Mouse (Mus musculus) left cerebral cortex, adult 2 months (tissue): ENCODE data around the gene Atp6v1f. TPM values are rescaled to one million over a fixed set of nuclear protein-coding genes. Genes with fewer than 3 reads are reported as not detected.

Source experiments
- DNase-seq, 2 experiments: peaks; one replicate each; pipeline ENCODE4 v3.0.0; 2021 to 2022; ENCODE audit warnings: low spot score in 2 of 2, mixed read lengths in 1 of 2; ENCODE audit errors: extremely low spot score in 1 of 2
- H3K27ac ChIP-seq: fragments of 200-600 bp; 2 replicates; pipeline ENCODE4 v1.8.1; 2022
- H3K4me3 ChIP-seq: fragments of 200-600 bp; 2 replicates; pipeline ENCODE4 v1.8.1; 2022
- CTCF ChIP-seq: fragments of 200-600 bp; IDR thresholded peaks from 2 replicates; pipeline ENCODE4 v1.8.1; 2022; ENCODE audit warnings: antibody characterized with exemption, mild to moderate bottlenecking, moderate library complexity
- intact Hi-C: fragments of 180-260 bp; cut with DNase I; formaldehyde crosslinking; loops from one replicate; pipeline ENCODE4 v1.15.1; 2025
- total RNA-seq, 2 experiments: library from RNA; stranded (reverse); gene quantifications; 2 replicates each; pipeline ENCODE4 v1.2.3; 2021

Gene Atp6v1f
- total RNA-seq, 2 experiments from 2014 or later, result 242 to 247 TPM

DNA sequence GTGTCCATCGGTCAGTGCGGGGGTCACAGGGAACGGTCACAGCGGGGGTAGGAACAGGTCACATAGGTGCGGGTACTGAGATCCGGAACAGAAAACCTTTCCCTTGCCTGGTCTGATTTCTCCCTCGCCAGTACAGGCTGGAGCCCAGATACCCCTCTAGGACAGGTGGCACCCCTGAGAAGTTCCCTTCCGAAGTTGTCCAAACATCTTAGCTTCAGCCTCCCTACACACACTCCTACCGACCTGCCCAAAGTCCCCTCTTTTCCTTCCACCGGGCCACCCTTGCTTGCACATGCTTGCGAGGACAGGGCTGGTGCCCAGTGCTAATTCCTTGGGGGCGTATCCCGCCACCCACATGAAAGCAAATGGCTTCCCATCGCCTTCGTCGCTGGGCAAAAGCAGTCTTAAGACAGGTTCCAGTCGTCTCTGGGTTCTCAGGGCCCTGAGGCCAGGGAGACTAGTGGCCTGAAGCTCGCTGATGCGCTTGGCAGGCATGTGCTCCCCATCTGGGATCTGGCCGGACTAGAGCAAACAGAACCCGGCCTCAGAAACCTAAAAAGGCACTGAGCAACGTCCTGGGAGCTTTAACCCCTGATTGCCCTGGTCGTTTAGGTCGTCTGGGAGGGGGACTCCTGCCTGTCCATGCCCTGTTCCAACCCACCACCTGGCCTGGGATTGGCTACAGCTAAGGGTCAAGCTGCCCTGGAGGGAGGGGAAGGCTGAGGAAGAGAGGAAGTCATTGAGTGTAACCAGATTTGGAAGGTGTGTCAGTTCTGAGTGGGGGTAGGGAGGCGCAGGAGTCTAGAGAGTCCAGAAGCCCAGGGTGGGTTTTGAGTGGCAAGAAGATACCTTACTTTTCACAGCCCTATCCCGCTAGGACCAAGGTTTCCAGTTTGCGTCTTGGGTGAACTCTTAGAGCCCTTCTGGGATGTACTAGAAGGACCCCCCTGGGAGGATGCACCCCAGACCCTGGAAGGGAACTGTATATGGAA, 33.4 kb upstream of the Atp6v1f start:
- intact Hi-C loops, result no loop called here
- TF ChIP-seq CTCF, result no peak
- no peak for DNase-seq
- Histone ChIP-seq H3K4me3 (no peak overlapping the region; the same call in none of the 2 replicates), H3K27ac (no peak overlapping the region)

DNA sequence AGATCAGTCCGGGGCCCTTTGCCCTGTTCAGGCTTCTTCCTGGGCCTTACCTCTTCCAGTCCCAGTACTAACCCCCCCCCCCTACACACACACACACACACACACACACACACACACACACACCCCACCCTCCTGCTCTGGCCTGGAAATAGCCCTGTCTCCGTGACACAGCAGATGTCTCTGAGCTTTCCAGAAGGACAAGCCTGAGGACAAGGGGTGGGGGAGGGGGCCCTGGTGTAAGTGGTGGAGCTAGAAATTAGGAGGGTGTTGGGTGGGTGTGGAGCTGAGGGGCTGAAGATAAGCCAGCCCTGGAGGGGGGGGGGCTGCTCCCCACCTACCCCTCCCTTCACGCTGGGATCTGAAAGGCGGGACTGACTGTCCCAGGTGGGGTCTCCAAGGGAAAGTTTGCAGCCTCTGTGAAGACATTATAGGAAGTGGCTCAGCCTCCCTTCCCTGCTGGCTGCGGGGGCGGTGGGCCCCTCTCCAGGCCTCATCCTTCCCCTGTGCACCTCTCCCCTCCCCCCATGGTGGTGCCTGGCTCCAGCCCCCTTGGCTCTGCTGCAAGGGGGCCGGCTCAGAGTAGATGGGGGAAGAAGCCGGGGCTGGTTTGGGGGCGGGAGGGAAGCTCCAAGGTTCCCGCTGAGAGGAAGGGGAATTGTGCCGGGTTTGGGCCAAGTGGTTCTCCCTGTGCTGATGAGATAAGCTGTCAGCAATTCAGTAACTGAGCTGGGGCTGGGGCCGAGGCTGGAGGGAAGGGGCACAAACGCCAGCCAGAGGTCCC, 32.4 kb upstream of the Atp6v1f start:
- H3K27ac ChIP-seq, result no peak overlapping the region
- TF ChIP-seq CTCF, result no peak
- H3K4me3 ChIP-seq, result no peak overlapping the region
- DNase-seq, result no peak
- intact Hi-C loops, result no loop called here

DNA sequence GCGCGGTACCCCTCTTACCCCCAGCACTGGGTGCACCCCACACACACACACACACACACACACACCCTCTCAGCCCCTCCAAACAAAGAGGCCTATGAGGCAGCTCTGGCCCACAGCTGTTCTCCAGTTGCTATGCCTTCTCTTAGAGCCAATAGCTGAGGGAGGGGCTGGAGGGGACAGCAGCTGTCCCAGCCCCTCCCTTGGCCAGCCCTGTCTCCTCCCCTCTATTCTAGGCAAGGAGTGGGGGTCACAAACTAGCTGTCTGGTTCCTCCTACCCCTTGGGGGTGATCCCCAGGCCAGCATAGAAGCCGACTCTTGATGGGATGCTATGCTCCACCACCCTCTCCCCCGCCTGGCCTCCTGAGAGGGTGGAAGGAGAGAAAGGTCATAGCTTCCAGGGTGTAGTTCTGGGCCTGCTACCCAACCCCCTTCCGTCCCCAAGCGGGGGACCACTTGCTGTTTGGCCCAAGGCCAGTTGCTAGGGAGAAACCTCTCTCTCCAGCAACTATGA, 31.5 kb upstream of the Atp6v1f start:
- DNase-seq, result no peak
- intact Hi-C loops, result no loop called here
- no peak for TF ChIP-seq CTCF
- Histone ChIP-seq H3K27ac (no peak overlapping the region), H3K4me3 (no peak overlapping the region)

DNA sequence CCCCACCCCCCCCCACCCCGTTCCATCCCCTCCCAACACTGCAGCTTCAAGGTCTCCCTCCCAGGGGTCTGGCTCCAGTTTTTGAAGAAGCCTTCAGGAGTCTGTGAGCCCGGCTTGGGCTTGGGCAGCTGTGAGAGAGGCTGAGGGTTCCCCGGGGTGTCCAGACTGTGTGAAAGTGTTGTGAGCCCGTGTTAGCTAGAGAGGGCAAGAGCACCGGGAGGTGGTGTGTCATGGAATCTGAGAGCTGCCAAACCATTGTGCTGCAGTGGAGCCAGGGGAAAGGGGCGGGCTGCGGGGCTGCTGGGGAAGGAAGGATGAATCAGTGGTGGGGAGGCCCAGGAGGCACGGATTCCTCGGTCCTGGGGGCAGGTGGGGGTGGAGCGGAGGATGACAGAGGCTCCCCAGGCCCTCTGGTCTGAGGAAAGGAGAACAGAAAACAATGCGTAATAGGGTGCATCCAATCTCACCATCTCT, 31.0 kb upstream of the Atp6v1f start:
- TF ChIP-seq CTCF, result no peak
- no peak for DNase-seq
- Histone ChIP-seq H3K4me3 (no peak overlapping the region), H3K27ac (no peak overlapping the region)
- intact Hi-C loops, result no loop called here

DNA sequence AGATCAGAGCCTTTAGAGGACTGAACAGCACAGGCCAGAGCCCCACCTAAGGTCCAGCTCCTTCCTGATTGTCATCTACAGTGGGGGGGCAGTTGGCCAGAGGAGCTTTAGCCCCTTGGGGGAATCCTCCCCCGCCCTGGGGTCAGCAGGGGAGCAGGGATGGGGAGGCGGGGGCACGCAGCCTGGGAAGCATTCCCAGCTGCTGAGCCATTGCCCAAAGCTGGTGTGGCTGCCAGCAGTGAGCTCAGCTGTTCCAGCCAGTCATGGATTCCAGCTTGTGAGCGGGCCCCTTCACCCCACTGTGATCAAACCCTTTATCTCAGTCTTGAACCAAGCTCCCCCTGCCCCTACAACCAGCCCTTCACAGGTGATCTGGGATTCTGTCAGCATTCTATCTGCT, 28.3 kb upstream of the Atp6v1f start:
- intact Hi-C loops, result no loop called here
- Histone ChIP-seq H3K27ac (no peak overlapping the region), H3K4me3 (no peak overlapping the region)
- DNase-seq, result no peak
- TF ChIP-seq CTCF, result no peak

DNA sequence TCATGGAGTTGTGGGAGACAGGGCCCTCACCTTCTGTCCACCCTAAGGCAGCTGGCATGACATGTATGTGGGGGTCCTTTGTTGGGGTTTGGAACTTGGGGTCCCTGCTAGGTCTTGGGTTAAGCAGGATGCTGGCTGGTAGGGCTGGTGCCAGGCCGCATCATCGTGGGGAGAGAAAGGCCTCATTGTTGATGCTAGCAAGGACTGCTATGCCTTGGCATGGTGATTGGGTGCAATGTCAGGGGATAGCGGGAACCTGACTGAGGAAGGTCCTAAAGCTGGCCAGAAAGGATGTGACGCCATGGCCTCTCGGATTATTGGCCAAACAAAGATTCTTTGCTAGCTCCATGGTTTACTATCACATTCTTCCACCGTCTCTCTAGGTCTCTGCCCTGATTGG, 27.7 kb upstream of the Atp6v1f start:
- Histone ChIP-seq H3K27ac (no peak overlapping the region), H3K4me3 (no peak overlapping the region)
- TF ChIP-seq CTCF, result no peak
- no peak for DNase-seq
- intact Hi-C loops, result loop anchor here (5.0 kb wide), 1 partner anchor 213 kb away; no protein-coding TSS in a partner anchor

DNA sequence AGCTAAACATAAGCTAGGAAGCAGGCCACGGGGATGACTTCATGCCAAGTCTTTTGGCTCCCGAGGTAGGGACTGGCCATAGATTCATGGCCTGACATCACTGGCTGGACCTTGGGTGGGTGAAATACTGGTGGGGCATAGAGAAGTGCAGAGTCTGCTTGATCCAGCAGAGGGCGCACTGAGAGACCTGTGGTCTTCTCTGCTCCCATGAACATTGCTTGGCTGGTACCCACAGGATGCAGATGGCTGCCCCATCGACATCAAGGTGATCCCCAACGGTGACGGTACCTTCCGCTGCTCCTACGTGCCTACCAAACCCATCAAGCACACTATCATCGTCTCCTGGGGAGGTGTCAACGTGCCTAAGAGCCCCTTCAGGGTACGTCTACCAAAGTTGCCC, 22.7 kb upstream of the Atp6v1f start:
- Histone ChIP-seq H3K4me3 (no peak overlapping the region), H3K27ac (no peak overlapping the region)
- intact Hi-C loops, result loop anchor here (5.0 kb wide), 1 partner anchor 208 kb away; no protein-coding TSS in a partner anchor
- peak; percentile 65 for TF ChIP-seq CTCF
- DNase-seq, result no peak

DNA sequence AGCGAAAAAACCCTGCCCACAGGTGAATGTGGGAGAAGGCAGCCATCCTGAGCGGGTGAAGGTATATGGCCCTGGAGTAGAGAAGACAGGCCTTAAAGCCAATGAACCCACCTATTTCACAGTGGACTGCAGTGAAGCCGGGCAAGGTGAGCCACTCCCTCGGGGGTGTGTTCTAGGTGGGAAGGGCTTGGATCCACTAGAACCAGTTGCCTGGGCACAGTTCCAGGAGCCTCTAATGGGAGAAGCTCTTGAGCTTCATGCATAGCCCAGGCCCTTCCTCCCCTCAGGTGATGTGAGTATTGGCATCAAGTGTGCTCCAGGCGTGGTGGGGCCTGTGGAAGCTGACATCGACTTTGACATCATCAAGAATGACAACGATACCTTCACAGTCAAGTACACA, 22.2 kb upstream of the Atp6v1f start:
- no peak for DNase-seq
- H3K4me3 ChIP-seq, result no peak overlapping the region
- no peak for TF ChIP-seq CTCF

DNA sequence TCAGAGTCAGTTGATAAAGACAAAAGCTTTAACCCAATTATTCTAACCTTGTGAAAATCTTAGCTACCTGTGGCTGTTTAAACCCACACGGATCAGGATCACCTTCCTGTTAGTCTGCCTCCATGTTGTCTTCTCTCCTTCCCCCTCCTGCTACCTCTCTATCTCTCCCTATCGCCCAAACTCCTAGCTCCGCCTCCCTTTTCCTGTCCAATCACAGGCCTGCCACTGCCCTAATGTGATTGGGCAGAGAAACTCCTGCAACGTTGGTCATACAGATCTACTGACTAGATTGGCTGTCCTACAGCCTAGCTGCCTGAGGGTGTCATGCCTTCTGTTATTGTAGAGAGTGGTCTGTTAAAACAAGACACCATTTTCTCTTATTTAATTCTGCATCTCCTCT, 17.7 kb upstream of the Atp6v1f start:
- no peak for TF ChIP-seq CTCF
- no peak for DNase-seq
- intact Hi-C loops, result no loop called here
- Histone ChIP-seq H3K4me3 (no peak overlapping the region), H3K27ac (no peak overlapping the region)

More for the DNA sequence above, 22.2 kb upstream of the Atp6v1f start:
- intact Hi-C loops, result no loop called here
- no peak overlapping the region for H3K27ac ChIP-seq

DNA sequence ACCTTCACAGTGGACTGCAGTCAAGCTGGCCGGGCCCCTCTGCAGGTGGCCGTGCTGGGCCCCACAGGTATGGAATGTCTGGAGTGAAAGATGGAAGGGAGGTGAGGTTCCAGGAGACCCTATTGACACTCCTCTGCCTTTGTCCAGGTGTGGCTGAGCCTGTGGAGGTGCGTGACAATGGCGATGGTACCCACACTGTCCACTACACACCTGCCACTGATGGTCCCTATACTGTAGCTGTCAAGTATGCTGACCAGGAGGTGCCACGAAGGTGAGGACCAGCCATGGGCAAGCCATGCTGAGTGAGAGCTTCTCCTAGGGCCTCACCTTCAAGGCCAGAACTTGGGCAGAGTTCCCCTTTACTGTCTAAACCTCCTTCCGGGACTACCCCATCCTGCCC, 16.9 kb upstream of the Atp6v1f start:
- no peak for DNase-seq
- no peak overlapping the region for H3K27ac ChIP-seq
- no peak for TF ChIP-seq CTCF
- intact Hi-C loops, result no loop called here
- H3K4me3 ChIP-seq, result no peak overlapping the region

DNA sequence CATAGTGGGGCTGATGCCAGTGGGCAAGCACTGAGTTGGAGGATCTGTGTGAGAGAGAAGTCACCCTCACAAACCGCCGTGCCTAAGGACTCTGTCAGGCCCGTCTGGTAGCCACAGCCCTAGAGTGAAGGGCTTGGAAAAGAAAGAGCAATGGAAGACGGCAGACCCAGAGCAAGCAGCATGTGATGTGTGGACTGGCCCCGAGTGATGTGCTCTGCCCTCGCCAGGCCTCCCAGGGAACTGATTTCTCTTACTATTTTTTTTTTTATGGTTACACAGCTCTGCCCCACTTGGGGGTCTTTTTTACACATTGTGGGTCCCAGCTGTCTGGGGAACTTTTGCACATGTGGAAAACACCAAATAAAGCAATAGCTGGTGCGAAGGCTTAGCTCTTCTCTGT, 6.0 kb upstream of the Atp6v1f start:
- DNase-seq, result no peak
- no peak for TF ChIP-seq CTCF
- Histone ChIP-seq H3K27ac (no peak overlapping the region), H3K4me3 (no peak overlapping the region)
- intact Hi-C loops, result no loop called here

DNA sequence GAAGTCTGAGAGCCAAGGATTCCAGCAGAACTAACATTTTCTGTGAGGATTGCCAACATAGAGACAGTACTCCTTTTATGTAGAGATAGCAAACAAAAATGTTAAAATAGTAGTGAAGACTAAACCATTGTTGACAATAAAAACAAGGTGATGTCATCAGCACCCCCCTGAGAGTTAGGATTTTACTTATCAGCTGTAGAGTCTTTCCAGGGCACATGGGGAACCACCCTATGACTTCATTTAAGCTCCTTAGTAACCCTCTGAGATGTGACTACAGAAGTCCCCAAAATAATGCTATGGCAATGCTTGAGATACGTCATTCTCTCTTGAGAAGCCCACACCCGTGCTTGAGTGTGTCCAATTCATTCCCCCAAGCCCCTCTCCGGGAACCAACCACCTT, 4.1 kb upstream of the Atp6v1f start:
- TF ChIP-seq CTCF, result no peak
- DNase-seq, result no peak
- intact Hi-C loops, result no loop called here
- Histone ChIP-seq H3K4me3 (no peak overlapping the region), H3K27ac (no peak overlapping the region)
